Mouse (Mus musculus) splenic B cell, adult 2 months (primary cell): ENCODE measurements around the gene Adig.

Experiments used
- DNase-seq: peaks from one replicate; pipeline ENCODE4 v3.0.0-alpha.2; 2011; ENCODE audit warnings: low read depth, low spot score
- H3K27me3 ChIP-seq: 2 replicates; pipeline ENCODE4 v1.6.1; 2012; ENCODE audit warnings: mild to moderate bottlenecking, low read length, moderate library complexity, mixed read lengths; ENCODE audit not compliant: control insufficient read depth, poor library complexity, insufficient read depth, severe bottlenecking
- H3K36me3 ChIP-seq: 2 replicates; pipeline ENCODE4 v1.6.1; 2012; ENCODE audit warnings: mild to moderate bottlenecking, low read length, moderate library complexity, mixed read lengths; ENCODE audit not compliant: control insufficient read depth, poor library complexity, insufficient read depth, severe bottlenecking

Gene Adig

DNA sequence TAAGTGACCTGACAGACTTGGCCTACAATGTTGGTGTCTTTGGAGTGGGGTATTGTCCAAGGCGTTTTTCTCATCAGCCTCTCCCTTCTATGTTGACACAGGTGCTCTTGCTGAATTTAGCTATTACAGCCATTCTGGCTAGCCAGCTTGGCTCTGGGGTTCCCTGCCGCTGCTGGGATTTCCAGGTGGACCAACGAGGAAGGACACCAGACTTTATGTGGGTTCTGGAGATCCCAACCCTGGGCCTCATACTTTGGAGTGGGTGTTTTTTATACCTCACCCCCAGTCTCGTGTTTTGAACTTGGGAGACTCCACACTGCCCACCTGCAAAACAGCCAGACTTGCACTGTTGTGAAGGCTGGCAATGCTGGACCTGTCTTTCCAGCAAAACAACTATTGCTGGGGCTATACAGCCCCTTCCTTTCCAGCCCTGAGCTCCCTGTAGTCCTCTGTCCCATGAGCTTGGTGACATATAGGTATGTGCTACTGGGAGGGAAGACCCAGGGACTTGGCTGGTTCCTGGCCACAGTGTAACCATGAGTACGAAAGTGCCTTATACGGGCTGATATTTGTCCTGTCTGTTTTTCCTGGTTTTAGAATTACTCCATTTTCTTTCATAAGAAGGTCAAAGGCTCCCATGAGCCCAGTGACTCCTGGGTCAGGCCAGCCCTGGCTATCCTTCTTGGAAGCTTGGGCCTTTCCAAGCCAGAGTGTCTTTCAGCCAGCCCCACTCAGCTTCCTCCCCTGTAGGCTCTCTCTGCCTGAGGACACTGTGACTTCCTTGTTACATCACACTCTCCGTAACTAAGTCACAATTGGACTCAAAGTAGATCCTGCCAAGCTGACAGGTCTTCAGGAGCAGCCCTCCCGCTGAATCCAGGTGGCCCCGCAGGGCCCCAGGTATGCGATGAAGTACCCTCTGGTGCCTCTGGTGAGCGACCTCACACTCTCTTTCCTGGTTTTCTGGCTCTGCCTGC is at the start of gene Adig:
TSS of gene Adig (plus strand) at position 777 of the 977 bp plus-strand sequence.
- no peaks in the 10 kb centered on the region for H3K27me3 ChIP-seq
- H3K36me3 ChIP-seq = peaks cover 4% of the 10 kb centered on the region; the same call in 1 of the 2 replicates
- no peak for DNase-seq

DNA sequence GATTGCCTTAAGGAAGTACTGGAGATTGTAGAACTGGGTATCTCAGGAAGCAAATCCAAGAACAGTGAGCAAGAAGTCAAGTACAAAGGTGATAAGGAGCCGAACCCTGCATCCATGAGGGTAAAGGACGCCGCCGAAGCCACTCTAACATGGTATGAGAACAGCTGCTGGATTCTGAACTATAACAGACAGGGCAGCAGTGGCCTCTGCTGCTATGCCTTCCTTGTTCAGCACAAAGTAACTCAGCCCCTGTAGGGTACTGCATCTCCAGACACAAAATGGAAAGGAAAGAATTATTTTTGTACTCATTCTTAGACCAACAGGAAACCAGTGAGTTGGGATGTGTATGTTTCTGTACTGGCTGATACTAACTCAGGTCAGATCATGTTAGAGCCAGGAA is 46.0 kb upstream of the Adig start:
- no peaks in the 10 kb centered on the region for H3K27me3 ChIP-seq
- H3K36me3 ChIP-seq = peaks cover 7% of the 10 kb centered on the region
- DNase-seq = no peak

- no peaks in the 10 kb centered on the region for H3K27me3 ChIP-seq
- peaks cover 9% of the 10 kb centered on the region for H3K36me3 ChIP-seq
- no peak for DNase-seq
These were observed 44.8 kb upstream of the Adig start for GRCm38 (mm10) chr2:158457610-158458009.

DNA sequence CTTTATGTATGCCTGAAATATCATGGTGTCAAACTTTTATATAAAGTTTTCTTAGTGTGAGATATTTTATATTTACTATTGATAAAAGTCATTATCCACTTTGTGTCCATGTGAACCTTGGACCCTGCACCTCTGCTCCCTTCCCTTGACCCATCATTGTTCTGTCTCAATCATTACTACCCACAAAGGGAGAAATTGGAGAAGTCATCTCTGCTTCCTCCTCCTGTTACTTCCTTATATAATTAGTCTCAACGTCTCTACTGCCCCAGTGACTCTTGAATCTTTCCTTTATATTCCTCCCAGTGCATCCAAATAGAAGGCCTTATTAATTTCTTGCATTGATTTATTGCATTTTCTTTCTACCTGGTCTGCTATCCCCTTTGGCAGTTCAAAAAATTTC is 40.0 kb upstream of the Adig start:
- Histone ChIP-seq H3K36me3 (peaks cover 11% of the 10 kb centered on the region), H3K27me3 (no peaks in the 10 kb centered on the region)
- no peak for DNase-seq

DNA sequence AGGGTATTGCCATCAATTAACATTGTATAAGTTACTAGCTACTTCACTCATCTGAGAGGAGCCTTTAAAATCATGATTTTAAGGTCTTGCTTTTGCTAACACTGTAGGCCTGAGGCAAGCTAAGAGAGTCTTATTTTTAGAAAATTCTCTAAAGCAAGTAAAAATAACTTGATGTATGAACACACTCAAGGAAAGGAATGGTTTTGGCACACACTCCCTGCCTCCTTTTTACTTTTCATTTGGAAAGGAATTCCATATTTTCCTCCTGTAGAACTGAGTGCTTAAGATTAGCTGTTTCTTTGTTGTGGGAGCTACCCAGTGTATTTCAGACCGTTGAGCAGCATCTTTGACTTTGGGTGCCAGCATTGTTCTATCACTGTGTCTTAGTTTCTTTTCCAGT is 28.3 kb upstream of the Adig start:
- no peak for DNase-seq
- H3K36me3 ChIP-seq = peaks cover 27% of the 10 kb centered on the region
- H3K27me3 ChIP-seq = no peaks in the 10 kb centered on the region

GRCm38 (mm10) chr2:158477640-158478039 is 24.8 kb upstream of the Adig start:
- H3K36me3 ChIP-seq = peaks cover 24% of the 10 kb centered on the region
- no peaks in the 10 kb centered on the region for H3K27me3 ChIP-seq
- DNase-seq = no peak

GRCm38 (mm10) chr2:158498457-158498856 is 4.0 kb upstream of the Adig start:
- no peaks in the 10 kb centered on the region for H3K27me3 ChIP-seq
- DNase-seq = no peak
- peaks cover 13% of the 10 kb centered on the region; the same call in 1 of the 2 replicates for H3K36me3 ChIP-seq

GRCm38 (mm10) chr2:158503226-158503625 is 814 bp downstream of the Adig start:
- Histone ChIP-seq H3K36me3 (peaks cover 4% of the 10 kb centered on the region; the same call in 1 of the 2 replicates), H3K27me3 (no peaks in the 10 kb centered on the region)
- no peak for DNase-seq

- H3K27me3 ChIP-seq = no peaks in the 10 kb centered on the region
- no peak for DNase-seq
- peaks cover 4% of the 10 kb centered on the region; the same call in 1 of the 2 replicates for H3K36me3 ChIP-seq
These were observed 1.3 kb downstream of the Adig start for GRCm38 (mm10) chr2:158503671-158504070.

- Histone ChIP-seq H3K36me3 (no peaks in the 10 kb centered on the region), H3K27me3 (no peaks in the 10 kb centered on the region)
- DNase-seq = no peak
These were observed 4.1 kb downstream of the Adig start for GRCm38 (mm10) chr2:158506475-158506874.

- no peaks in the 10 kb centered on the region for H3K36me3 ChIP-seq
- no peak for DNase-seq
- no peaks in the 10 kb centered on the region for H3K27me3 ChIP-seq
These were observed 4.6 kb downstream of the Adig start for GRCm38 (mm10) chr2:158507046-158507445.

- Histone ChIP-seq H3K36me3 (no peaks in the 10 kb centered on the region), H3K27me3 (no peaks in the 10 kb centered on the region)
- no peak for DNase-seq
These were observed 8.3 kb downstream of the Adig start for GRCm38 (mm10) chr2:158510665-158511064.

DNA sequence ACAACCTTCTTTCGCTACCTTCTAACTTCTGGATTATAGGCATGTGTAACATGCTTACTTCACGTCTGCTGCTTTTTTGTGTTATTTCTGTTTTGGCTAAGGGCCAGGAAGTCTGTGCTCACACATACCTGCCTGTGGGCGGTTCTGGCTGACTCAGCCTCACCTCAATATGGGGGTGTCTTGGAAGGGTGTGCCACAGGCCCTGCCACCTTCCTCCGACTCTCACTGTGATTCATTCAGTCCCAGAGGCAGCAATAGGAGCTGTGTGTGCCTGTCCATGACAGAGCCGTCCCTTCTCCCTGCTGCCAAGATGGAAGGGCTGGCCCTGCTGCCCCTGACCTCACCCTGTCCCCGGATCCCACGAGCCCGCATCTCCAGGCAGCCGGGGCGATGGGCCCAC is 10.1 kb downstream of the Adig start, which contains the start of gene Arhgap40:
TSS of gene Arhgap40 (plus strand) at position 269 of the 400 bp plus-strand sequence.
- no peaks in the 10 kb centered on the region for H3K27me3 ChIP-seq
- no peak for DNase-seq

GRCm38 (mm10) chr2:158513821-158514336 is 11.5 kb downstream of the Adig start:
- no peaks in the 10 kb centered on the region for H3K27me3 ChIP-seq
- no peaks in the 10 kb centered on the region for H3K36me3 ChIP-seq
- no peak for DNase-seq

More for the DNA sequence above, 10.1 kb downstream of the Adig start, which contains the start of gene Arhgap40:
- H3K36me3 ChIP-seq = no peaks in the 10 kb centered on the region

- no peaks in the 10 kb centered on the region for H3K36me3 ChIP-seq
- H3K27me3 ChIP-seq = no peaks in the 10 kb centered on the region; the same call in 1 of the 2 replicates
- DNase-seq = no peak
These were observed 16.2 kb downstream of the Adig start for GRCm38 (mm10) chr2:158518583-158518982.
